Mouse (Mus musculus): ENCODE data around the gene Clint1.

Clint1 gene

DNA sequence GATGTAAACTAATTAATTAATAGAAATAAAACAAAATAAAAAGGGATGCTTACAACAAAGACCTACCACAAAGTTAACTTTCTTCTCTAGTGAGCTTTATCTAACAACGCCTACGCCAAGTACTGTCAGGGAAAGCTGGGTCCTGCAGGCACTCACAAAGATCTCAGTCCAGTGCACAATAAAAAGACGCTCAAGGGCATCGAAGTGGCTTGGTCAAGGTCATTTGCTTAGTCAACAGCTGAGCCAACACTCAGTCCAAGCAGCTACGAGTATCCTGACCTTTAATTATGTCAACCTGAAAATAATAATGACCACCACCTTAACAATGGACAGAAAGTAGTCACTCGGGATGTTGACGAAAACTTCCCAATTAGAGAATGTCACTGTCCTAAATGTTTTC lies 90.4 kb downstream of the Clint1 start:
- no peak for DNase-seq

DNA sequence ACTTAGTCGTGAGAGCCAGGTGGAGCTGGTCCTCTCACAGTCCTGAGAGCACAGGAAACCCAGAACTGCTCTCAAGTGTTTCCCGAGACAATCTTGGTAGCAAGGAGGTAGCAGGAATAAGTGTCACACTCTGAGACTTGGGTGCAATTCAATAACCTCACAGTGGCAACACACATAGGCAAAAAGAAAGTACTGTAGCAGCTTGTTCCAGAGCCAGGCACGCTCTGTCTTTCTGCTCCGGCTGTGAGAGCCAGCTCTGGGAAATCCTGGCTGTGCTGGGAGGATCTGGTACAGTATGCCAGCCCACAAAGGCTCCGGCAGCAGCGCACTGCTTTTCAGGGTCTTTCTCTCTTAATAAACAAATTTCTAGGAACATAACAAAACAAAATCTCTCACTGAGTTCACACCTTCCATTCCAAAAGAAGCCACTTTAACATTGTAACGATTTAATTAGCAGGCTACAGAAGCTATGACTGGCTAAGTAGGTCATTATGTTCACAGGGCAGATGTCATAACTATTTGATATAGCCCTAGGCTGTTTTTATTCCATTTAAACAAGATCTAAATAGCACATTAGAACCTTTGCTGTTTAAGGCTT lies 91.4 kb downstream of the Clint1 start:
- peak; percentile 42 for DNase-seq

DNA sequence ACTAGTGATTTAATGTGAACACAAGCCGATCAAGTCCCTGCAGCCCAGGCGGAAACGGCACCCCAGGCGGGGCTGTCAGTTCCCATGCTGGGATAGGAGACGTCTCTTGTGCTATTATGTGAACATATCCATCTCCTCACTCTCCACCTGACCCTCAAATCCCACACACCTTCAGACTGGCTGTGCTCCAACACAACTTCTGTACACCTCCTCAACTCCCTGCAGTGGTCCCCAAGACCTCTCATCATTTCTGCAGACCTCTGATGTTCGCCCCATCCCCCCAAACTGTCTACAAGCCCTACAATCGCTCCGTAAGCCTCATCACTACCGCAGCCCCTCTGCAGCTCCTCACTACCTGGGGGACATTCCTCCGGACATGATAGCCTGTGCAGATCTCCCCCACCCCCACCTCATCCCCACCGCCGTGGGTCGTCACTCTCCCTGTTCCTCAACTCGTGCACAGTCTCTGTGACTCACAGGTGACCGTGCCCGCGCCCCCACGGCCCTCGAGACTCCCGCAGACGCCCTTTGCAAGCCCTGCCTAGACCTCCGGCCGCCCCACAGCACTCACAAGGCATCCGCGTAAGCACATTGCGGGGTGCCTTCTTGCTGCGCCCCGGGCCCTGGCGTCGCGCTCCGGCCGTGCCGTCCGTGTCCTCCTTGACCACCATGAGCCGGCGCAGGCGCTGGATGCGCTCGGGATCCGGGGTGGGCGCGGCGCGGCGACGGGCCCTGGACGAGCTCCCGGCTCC lies 92.2 kb downstream of the Clint1 start:
- DNase-seq, result peak; percentile 32

DNA sequence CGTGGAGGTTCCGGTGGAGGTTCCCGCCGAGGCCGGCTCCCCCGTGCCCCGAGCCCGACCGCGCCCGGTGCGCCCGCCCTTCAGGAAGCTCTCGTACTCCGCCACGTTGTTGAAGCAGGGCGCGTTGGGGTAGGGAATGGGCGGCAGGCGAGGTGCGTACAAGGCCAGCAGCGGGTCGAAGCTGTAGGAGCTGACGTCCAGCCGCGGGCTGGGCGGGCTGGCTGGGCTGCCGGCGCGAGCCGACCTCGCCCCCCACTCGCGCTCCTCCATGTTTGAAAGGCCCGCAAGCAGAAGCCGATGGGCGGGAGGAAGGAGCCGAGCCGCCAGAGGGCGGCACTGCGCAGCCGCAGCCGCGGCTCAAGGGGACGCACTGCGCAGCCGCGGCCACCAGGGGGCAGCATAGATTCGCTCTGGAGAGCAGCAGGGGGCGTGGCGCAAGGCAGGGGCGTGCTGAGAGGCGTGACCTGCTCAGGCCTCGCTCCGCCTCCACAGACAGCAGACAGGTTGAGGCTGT lies 92.8 kb downstream of the Clint1 start, which contains the start of gene Lsm11:
Lsm11 (minus strand) TSS at position 293 of the 514 bp plus-strand sequence.
- peak; percentile 99 for DNase-seq

DNA sequence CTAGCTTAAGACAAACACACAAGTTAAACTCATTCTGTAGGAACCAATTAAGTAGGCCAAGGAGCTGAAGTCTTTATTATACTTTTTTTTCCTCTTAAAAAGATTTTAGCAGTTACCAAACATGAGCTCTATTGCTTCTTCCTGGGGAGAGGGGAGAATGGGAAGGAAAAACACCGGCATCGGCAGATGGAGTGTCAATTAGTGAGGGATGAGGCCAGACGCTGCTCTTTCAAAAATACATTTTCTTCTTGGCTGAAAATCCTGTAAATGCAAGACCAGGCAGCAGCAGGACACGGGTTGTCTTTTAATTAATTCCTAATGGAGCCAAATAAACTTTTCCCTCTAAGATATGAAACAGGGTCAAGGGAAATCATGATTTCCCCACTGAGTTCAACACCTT lies 94.9 kb downstream of the Clint1 start:
- no peak for DNase-seq

- no peak for DNase-seq
These were observed 95.6 kb downstream of the Clint1 start for GRCm38 (mm10) chr11:45947491-45947890.

- DNase-seq, result peak; percentile 84
These were observed 103.3 kb downstream of the Clint1 start, which contains the start of gene Thg1l for GRCm38 (mm10) chr11:45955127-45955627. TSS of gene Thg1l (minus strand) at chr11:45955494.

- DNase-seq, result no peak
These were observed 107.7 kb downstream of the Clint1 start for GRCm38 (mm10) chr11:45959598-45959997.

GRCm38 (mm10) chr11:45960003-45960402 lies 108.2 kb downstream of the Clint1 start:
- no peak for DNase-seq
